Mouse (Mus musculus) CD8-positive naive resting alpha-beta T cell, adult 2 months (primary cell): ENCODE results near the gene Zfp90.
A peak's percentile ranks its signal among the peaks of the same experiment; 100 is the strongest.
"Not testable (repeated sequence)": the region's sequence is repeated elsewhere in the genome, so short reads cannot be mapped to it uniquely, and the experiment has no call there.

Experiments used
- DNase-seq, 2 experiments: peaks; one replicate each; pipeline ENCODE4 v3.0.0; 2022; ENCODE audit warnings: low read depth in 2 of 2, low spot score in 2 of 2

Gene Zfp90

GRCm38 (mm10) chr8:106415182-106415971 lies at the start of gene Zfp90:
Zfp90 (plus strand) TSS chr8:106415327.
- peak; percentile 79 to 82 for DNase-seq

GRCm38 (mm10) chr8:106368501-106368900 lies 46.6 kb upstream of the Zfp90 start:
- no peak for DNase-seq

- no peak for DNase-seq
These were observed 46.1 kb upstream of the Zfp90 start for GRCm38 (mm10) chr8:106369069-106369468.

GRCm38 (mm10) chr8:106375957-106376356 lies 39.2 kb upstream of the Zfp90 start:
- no peak for DNase-seq

GRCm38 (mm10) chr8:106376862-106377261 lies 38.3 kb upstream of the Zfp90 start:
- DNase-seq, result no peak

DNA sequence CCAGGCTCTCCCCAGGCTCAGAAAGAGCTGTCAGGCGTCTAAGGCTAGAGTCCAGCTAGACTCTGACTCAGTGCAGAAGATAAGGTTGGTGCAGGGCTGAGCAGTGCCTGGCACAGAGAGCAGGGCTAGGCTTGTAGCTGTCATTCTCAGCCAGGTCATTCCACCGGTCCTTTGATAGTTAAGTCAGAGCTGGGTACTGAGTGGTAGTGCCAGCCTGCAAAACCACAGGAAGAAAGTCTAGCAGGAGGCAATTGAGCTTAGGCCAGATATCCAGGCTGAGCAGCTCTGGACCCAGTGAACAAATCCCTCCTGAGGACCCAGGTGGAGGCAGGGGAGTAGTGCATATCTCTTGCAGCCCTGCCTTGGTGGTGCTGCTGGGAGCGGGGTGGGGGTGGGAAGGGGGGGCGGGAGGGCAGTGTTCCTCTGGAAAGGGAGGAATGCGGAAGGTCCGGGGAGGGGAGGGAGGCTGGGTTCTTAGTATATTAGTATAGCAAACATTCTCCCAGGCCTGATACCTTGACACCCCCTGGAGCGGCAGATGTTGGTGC lies 36.6 kb upstream of the Zfp90 start:
- DNase-seq, result no peak

GRCm38 (mm10) chr8:106379357-106379756 lies 35.8 kb upstream of the Zfp90 start:
- DNase-seq, result no peak

DNA sequence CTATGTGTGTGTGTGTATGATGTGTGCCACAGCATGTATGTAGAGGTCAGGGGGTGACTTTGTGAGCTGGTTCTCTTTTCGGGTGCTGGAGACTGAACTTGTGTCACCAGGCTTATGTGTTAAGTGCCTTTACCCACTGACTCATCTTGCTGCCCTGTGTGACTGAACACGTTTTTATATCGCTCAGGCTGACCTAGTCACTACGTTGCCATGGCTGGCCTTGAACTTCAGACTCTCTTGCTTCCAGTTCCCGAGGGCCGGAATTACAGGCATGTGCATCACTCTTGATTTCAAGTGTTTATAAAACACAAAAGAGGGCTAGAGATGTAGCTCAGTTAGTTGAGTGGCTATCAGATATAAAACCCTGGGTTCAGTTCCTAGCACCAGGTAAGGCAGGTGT lies 34.1 kb upstream of the Zfp90 start:
- DNase-seq, result no peak

GRCm38 (mm10) chr8:106387801-106388415 lies 27.2 kb upstream of the Zfp90 start:
- DNase-seq, result no peak

GRCm38 (mm10) chr8:106394493-106394892 lies 20.6 kb upstream of the Zfp90 start:
- DNase-seq, result no peak

DNA sequence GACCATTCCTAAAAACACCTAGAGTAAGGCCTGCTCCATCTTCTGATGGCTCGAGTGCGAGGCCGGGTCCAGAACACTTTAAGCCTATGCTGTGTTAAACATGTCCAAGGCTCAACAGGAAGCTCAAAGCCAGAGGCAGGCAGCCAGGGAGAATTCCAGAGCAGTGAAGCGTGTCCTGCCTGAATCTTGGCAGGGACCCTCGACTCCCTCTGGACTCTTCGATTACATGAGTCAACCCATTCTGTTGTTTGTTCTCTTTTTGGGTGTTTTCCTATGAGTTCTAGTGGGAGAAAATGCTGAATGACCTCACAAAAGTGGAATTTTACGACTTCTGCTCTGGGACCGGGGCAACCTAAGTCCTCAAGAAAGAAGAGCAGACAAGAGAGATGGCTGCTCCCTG lies 15.4 kb upstream of the Zfp90 start:
- DNase-seq, result no peak

DNA sequence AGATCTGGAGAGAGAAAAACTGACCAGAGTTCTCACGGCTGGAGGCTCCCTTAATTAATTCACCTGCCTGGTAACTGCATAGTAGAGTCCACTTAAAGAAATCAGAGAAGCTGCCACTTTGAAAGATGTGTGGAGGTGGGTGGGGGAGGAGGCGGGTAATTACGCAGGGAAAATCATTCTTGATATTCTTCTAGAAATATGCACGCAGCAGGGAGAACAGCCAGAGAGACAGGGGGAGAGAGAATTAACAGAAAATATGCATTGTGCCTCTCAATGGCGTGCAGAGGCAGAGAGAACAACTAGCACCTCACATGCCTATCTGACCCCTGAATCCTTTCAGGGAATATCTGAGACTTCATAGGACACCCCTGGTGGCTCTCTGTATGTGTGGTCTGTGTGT lies 14.9 kb upstream of the Zfp90 start:
- DNase-seq, result no peak

- no peak for DNase-seq
These were observed 11.7 kb upstream of the Zfp90 start for GRCm38 (mm10) chr8:106403246-106403933.

DNA sequence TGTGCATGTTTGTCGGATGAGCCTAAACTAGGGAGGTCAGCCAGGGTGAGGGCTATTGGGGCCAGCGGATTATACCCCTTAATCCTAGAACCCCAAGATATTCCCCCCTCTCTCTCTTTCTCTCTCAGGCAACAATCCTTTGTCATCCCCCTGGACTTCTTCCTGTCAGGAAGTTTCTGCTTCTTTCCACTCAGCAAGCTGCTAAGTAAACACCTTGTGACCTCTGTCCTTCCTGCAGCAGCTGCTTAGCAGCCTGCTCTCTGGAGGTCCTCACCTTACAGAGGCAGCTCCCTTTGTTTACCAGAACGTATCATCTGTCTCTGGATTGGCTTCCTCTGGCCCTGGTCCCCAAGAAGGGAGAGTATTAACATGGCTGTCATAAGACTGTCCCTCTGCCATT lies 10.3 kb upstream of the Zfp90 start:
- DNase-seq, result no peak

GRCm38 (mm10) chr8:106405810-106406209 lies 9.3 kb upstream of the Zfp90 start:
- no peak for DNase-seq

GRCm38 (mm10) chr8:106410055-106410454 lies 5.1 kb upstream of the Zfp90 start:
- no peak for DNase-seq

DNA sequence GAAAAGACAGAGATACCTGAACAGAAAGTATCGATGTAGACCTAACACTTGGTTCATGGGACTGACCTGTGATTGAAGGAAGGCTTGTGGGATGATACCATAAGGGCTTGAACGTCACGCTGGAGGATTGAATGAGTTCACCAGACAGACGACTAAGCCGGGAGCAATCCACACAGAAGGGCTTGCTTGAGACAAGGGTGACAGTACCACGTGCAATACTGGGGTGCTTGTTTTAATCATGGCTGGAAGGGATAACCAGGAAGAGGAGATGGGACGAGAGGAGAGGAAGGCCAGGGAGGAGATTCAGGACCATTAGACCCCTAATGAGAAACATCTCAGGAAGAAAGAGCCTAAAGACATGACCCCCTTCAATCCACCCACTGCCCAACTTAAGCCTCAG lies 4.6 kb upstream of the Zfp90 start:
- no peak for DNase-seq

GRCm38 (mm10) chr8:106411783-106412451 lies 3.2 kb upstream of the Zfp90 start:
- DNase-seq, result peak; percentile 30 to 51

- no peak for DNase-seq
These were observed 2.6 kb downstream of the Zfp90 start for GRCm38 (mm10) chr8:106417692-106418091.

DNA sequence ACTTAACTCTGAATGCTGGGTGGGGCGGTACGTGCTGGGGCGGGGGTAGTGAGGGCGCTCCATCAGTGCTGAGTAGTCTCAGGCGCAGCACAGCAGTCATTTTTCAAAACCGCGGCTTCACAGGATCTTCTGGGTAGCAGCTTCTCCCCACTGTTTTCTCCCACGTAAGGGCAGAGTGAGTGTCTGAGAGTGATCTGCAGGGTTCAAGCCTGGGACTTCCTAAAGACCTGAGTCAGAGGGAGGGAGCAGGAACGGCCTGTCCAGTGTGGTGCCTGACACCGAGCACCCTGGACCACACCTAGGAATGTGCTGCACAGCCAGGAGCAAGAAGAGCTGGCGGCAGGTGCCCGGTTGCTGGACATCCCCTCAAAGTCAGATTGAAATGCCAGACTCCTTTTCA lies 16.0 kb downstream of the Zfp90 start:
- no peak for DNase-seq

DNA sequence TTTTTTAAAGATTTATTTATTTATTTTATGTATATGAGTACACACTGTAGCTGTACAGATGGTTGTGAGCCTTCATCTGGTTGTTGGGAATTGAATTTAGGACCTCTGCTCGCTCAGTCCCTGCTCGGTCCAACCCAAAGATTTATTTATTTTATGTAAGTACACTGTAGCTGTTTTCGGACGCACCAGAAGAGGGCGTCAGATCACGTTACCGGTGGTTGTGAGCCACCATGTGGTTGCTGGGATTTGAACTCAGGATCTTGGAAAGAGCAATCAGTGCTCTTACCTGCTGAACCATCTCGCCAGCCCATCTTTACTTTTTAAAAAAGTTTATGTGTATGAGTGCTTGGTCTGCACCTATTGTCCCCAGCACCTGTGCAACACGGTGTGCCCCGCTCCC lies 16.8 kb downstream of the Zfp90 start:
- not testable (repeated sequence) for DNase-seq
